Mouse (Mus musculus): Measurements from ENCODE around the gene Plekho1.

Gene Plekho1

GRCm38 (mm10) chr3:95950763-95951551 is 44.8 kb downstream of the Plekho1 start:
- DNase-seq (ENCODE audit: inconsistent ontology term) = peak; percentile 94

- no peak for DNase-seq (ENCODE audit: inconsistent ontology term)
Measured at GRCm38 (mm10) chr3:95948325-95948724, 47.5 kb downstream of the Plekho1 start.

GRCm38 (mm10) chr3:95945731-95946240 is 50.0 kb downstream of the Plekho1 start:
- no peak for DNase-seq (ENCODE audit: inconsistent ontology term)

- no peak for DNase-seq (ENCODE audit: inconsistent ontology term)
Measured at GRCm38 (mm10) chr3:95944742-95945141, 51.1 kb downstream of the Plekho1 start.

- no peak for DNase-seq (ENCODE audit: inconsistent ontology term)
Measured at GRCm38 (mm10) chr3:95943226-95943625, 52.6 kb downstream of the Plekho1 start.

GRCm38 (mm10) chr3:95942749-95943148 is 53.1 kb downstream of the Plekho1 start:
- peak; percentile 57 for DNase-seq (ENCODE audit: inconsistent ontology term)

GRCm38 (mm10) chr3:95938835-95939234 is 57.0 kb downstream of the Plekho1 start:
- DNase-seq (ENCODE audit: inconsistent ontology term) = no peak

All from Muller cell, postnatal 12 days (primary cell).